7 mouse cellular contexts compared by ENCODE assay signal in the genomic region with DNA sequence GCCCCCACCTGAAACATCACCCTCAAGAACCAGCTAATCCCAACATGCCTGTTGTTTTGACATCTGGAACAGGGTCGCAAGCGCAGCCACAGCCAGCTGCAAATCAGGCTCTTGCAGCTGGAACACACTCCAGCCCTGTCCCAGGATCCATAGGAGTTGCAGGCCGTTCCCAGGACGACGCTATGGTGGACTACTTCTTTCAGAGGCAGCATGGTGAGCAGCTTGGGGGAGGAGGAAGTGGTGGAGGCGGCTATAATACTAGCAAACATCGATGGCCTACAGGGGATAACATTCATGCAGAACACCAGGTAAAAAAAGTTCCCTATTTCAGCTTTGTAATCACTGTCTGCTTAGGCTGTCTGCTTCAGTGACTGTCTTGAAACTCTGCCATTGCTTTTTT. TPM values are rescaled to one million over a fixed set of nuclear protein-coding genes. Genes with fewer than 3 reads are reported as not detected.
DNase-seq lines count a peak whose midpoint lies in the region; ATAC-seq and TF ChIP-seq lines count a peak whose summit lies in the region.

No protein-coding gene starts in this region.

- H3K4me3 ChIP-seq in hindbrain, embryonic 15.5 days = no peak overlapping the region
- no peak overlapping the region for H3K4me3 ChIP-seq in hindbrain, embryonic 10.5 days
- H3K4me3 ChIP-seq in G1E (ENCODE audit: low read depth, low read length) = peak overlapping the region; percentile 52; the same call in 1 of the 2 replicates
- H3K4me3 ChIP-seq in embryonic facial prominence, embryonic 13.5 days = no peak overlapping the region
- no peak overlapping the region for H3K4me3 ChIP-seq in midbrain, postnatal 0 days (ENCODE audit: low read depth, low read length)

- H3K4me2 ChIP-seq in hindbrain, embryonic 15.5 days = 0 out of 2 replicates have a peak overlapping the region, but pooled peaks have one; percentile 28
- peak overlapping the region; percentile 16; the same call in 1 of the 2 replicates for H3K4me2 ChIP-seq in embryonic facial prominence, embryonic 13.5 days
- peak overlapping the region; percentile 18; the same call in 1 of the 2 replicates for H3K4me2 ChIP-seq in midbrain, postnatal 0 days (ENCODE audit: low read depth, low read length, poor library complexity, severe bottlenecking)

- peaks cover 25% of the 10 kb centered on the region for H3K36me3 ChIP-seq in hindbrain, embryonic 15.5 days
- peaks cover 75% of the 10 kb centered on the region for H3K36me3 ChIP-seq in hindbrain, embryonic 10.5 days
- H3K36me3 ChIP-seq in G1E (replicated peaks) = peaks cover 60% of the 10 kb centered on the region
- H3K36me3 ChIP-seq in embryonic facial prominence, embryonic 13.5 days = peaks cover 43% of the 10 kb centered on the region
- H3K36me3 ChIP-seq in midbrain, postnatal 0 days (ENCODE audit: insufficient read depth, low read length) = peaks cover 14% of the 10 kb centered on the region; the same call in 1 of the 2 replicates

- H3K27me3 ChIP-seq in hindbrain, embryonic 15.5 days = no peaks in the 10 kb centered on the region
- no peaks in the 10 kb centered on the region for H3K27me3 ChIP-seq in hindbrain, embryonic 10.5 days (ENCODE audit: insufficient read depth, poor library complexity, severe bottlenecking)
- H3K27me3 ChIP-seq in G1E (ENCODE audit: insufficient read depth, low read length) = no peaks in the 10 kb centered on the region
- H3K27me3 ChIP-seq in embryonic facial prominence, embryonic 13.5 days = no peaks in the 10 kb centered on the region
- no peaks in the 10 kb centered on the region for H3K27me3 ChIP-seq in midbrain, postnatal 0 days (ENCODE audit: insufficient read depth, low read length)

- H3K9me3 ChIP-seq in hindbrain, embryonic 15.5 days = no peaks in the 10 kb centered on the region
- H3K9me3 ChIP-seq in hindbrain, embryonic 10.5 days = no peaks in the 10 kb centered on the region
- H3K9me3 ChIP-seq in G1E (replicated peaks) = no peaks in the 10 kb centered on the region
- H3K9me3 ChIP-seq in embryonic facial prominence, embryonic 13.5 days = no peaks in the 10 kb centered on the region
- H3K9me3 ChIP-seq in midbrain, postnatal 0 days (ENCODE audit: low read length) = no peaks in the 10 kb centered on the region

- H3K9ac ChIP-seq in hindbrain, embryonic 15.5 days = no peak overlapping the region
- no peak overlapping the region for H3K9ac ChIP-seq in embryonic facial prominence, embryonic 13.5 days
- H3K9ac ChIP-seq in midbrain, postnatal 0 days (replicated peaks; ENCODE audit: low read length, poor library complexity, severe bottlenecking) = no peak overlapping the region

- 47% methylated on average over 7 of the region's 7 CpGs for WGBS in hindbrain, embryonic 15.5 days
- 71% methylated on average over 7 of the region's 7 CpGs for WGBS in hindbrain, embryonic 10.5 days
- WGBS in embryonic facial prominence, embryonic 13.5 days = 36% methylated on average over 7 of the region's 7 CpGs
- 43% methylated on average over 7 of the region's 7 CpGs for WGBS in midbrain, postnatal 0 days

- H3K27ac ChIP-seq in hindbrain, embryonic 15.5 days (replicated peaks) = no peak overlapping the region
- no peak overlapping the region for H3K27ac ChIP-seq in hindbrain, embryonic 10.5 days
- H3K27ac ChIP-seq in embryonic facial prominence, embryonic 13.5 days = no peak overlapping the region
- no peak overlapping the region for H3K27ac ChIP-seq in midbrain, postnatal 0 days (ENCODE audit: low read depth, low read length)

- peaks cover 57% of the 10 kb centered on the region for H3K4me1 ChIP-seq in hindbrain, embryonic 15.5 days (replicated peaks)
- H3K4me1 ChIP-seq in hindbrain, embryonic 10.5 days (replicated peaks) = peaks cover 38% of the 10 kb centered on the region
- peaks cover 59% of the 10 kb centered on the region for H3K4me1 ChIP-seq in G1E (ENCODE audit: insufficient read depth, low read depth, low read length)
- peaks cover 33% of the 10 kb centered on the region for H3K4me1 ChIP-seq in embryonic facial prominence, embryonic 13.5 days
- H3K4me1 ChIP-seq in midbrain, postnatal 0 days (ENCODE audit: insufficient read depth, low read length) = no peaks in the 10 kb centered on the region; the same call in 1 of the 2 replicates

- no peak for DNase-seq in hindbrain, embryonic 10.5 days (ENCODE audit: low spot score)
- no peak for DNase-seq in G1E (ENCODE audit: low spot score)
- no peak for DNase-seq in midbrain, postnatal 0 days (ENCODE audit: low spot score)
- DNase-seq in cerebellum, postnatal 36 days = no peak
- DNase-seq in right cerebral cortex, adult 18-20 months = no peak

- no peak for ATAC-seq in hindbrain, embryonic 15.5 days (ENCODE audit: low FRiP score, low read depth)
- ATAC-seq in G1E (ENCODE audit: extremely low read depth, insufficient number of reproducible peaks, low FRiP score, poor library complexity, severe bottlenecking) = no peak
- ATAC-seq in embryonic facial prominence, embryonic 13.5 days (ENCODE audit: insufficient number of reproducible peaks, insufficient read depth, low FRiP score, low TSS enrichment, low read depth) = no peak
- ATAC-seq in midbrain, postnatal 0 days (ENCODE audit: low FRiP score) = no peak

- TF ChIP-seq CTCF in G1E (IDR thresholded peaks at IDR 0.05; ENCODE audit: low read depth, low read length) = no peak
- no peak for TF ChIP-seq CTCF in midbrain, postnatal 0 days (IDR thresholded peaks at IDR 0.05)

RNA-seq across cellular contexts. Expression of gene Pum1, which starts 5.9 kb away (rescaled TPM):
- 91.0 and 92.6 TPM in 2 replicates for polyA plus RNA-seq in hindbrain, embryonic 15.5 days (2015; fragmentation: Nextera tagmentation; extraction: Ambion mirVana)
- polyA plus RNA-seq in hindbrain, embryonic 10.5 days (2016; fragmentation: Nextera tagmentation; extraction: Ambion mirVana) = 103 and 118 TPM in 2 replicates
- total RNA-seq in G1E (2014; fragmentation: Nextera tagmentation) (113 and 122 TPM in 2 replicates), G1E (2017) (39.6 and 42.7 TPM in 2 replicates)
- polyA plus RNA-seq in G1E (2012) = 37.5 and 43.5 TPM in 2 replicates
- polyA plus RNA-seq in embryonic facial prominence, embryonic 13.5 days (2015; fragmentation: Nextera tagmentation; extraction: Ambion mirVana) = 103 and 108 TPM in 2 replicates
- total RNA-seq in midbrain, postnatal 0 days (2014; rRNA removed) = 84.1 and 87.2 TPM in 2 replicates
- polyA plus RNA-seq in midbrain, postnatal 0 days (2015; fragmentation: Nextera tagmentation; extraction: Ambion mirVana) = 68.9 and 73.6 TPM in 2 replicates
